Mouse (Mus musculus) forelimb bud, embryonic 11.5 days (tissue): ENCODE data around the gene Pxt1.
"Not testable (repeated sequence)": the region's sequence is repeated elsewhere in the genome, so short reads cannot be mapped to it uniquely, and the experiment has no call there.

Experiments
- DNase-seq: peaks from one replicate; pipeline ENCODE4 v3.0.0-alpha.2; 2012; ENCODE audit warnings: low read depth, low spot score

Pxt1 gene

GRCm38 (mm10) chr17:28943740-28944139, at the start of gene Pxt1:
Gene Pxt1 (minus strand): TSS chr17:28943840.
- DNase-seq = no peak

DNA sequence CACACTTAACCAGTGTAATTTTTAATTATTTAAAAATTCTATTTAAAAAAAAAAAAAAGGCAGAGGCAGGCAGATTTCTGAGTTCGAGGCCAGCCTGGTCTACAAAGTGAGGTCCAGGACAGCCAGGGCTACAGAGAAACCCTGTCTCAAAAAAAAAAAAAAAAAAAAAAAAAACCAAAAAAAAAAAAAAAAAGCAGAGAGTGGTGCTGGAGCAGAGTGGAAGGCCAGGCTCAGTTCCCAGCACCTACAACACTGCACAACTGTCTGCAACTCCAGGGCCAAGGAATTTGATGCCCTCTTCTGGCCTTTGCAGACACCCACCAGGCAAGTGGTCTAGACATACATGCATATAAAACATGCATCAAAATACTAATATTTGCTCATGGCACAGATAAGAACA, 49.4 kb upstream of the Pxt1 start:
- DNase-seq = not testable (repeated sequence)

GRCm38 (mm10) chr17:28992105-28992504, 48.5 kb upstream of the Pxt1 start:
- DNase-seq = no peak

DNA sequence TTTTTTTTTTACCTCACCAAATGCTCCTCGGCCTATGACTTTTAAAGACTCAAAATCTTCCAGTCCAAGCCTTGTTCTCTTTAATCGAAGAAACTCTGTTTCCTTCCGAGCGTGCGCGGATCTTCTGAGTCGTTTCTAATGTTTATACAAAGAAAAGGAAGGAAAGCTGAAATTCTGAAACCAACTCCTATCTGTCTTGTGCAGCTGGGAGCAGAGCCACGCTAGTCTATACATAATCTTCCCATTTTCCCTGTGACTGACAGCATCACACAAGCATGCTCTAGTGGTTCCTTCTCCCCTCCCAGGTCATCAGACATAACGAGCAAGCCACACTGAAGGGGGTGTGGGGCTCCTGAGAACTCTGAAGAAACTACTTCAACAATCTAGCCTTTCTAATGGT, 47.6 kb upstream of the Pxt1 start:
- DNase-seq = no peak

DNA sequence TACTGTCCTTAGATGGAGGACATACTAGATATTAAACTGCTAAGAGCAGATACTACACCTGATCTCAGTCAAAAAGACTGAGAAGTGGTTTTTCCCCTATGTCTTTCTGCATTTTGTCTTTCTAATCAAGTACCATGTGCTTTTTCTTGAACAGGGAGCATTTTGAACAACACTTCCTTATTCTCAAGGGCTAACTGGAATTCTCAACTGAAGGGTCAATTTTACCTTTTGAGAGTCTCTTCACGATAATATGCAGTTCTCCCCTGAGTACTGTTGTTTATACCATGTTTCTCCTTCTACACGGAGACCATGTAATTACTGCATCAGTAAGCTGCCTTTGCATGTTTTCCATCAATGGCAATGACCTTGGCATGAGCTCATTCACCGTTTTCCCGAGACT, 46.4 kb upstream of the Pxt1 start:
- no peak for DNase-seq

GRCm38 (mm10) chr17:28988996-28989395, 45.4 kb upstream of the Pxt1 start:
- DNase-seq = no peak

- DNase-seq = no peak
Measured at GRCm38 (mm10) chr17:28988291-28988690, 44.7 kb upstream of the Pxt1 start.

DNA sequence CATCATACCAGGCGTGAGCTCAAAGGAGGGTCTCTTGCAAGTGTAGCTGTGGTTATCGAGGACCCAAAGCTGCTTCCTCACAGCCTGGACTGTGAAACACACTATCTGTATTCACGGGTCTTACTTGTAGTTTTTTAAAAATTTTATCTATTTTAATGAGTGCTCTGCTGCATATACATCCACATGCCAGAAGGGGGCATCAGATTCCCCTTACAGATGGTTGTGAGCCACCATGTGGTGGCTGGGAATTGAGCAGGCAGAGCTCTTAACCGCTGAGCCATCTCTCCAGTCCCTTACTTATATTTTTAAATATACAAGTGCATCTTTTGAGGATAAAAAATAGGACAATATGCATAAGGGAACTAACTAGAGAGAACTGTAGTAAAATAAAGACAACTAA, 44.1 kb upstream of the Pxt1 start:
- DNase-seq = peak; percentile 53

DNA sequence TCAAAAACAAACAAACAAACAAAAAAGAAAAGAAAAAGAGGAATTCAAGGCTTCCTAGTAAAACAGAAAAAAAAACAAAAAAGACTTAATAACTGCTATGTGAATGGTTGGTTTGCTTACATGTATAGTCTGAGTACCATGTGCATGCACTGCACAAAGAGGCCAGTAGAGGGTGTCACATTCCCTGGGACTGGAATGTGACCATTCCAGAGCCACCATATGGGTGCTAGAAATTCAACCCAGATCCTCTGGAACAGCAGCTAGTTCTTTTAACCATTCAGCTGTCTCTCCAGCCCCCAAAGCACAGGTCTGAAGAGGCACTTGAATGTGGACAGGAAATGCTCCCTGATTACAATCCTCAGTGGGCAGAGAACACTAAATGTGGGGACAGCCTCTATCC, 43.2 kb upstream of the Pxt1 start:
- peak; percentile 47 for DNase-seq

DNA sequence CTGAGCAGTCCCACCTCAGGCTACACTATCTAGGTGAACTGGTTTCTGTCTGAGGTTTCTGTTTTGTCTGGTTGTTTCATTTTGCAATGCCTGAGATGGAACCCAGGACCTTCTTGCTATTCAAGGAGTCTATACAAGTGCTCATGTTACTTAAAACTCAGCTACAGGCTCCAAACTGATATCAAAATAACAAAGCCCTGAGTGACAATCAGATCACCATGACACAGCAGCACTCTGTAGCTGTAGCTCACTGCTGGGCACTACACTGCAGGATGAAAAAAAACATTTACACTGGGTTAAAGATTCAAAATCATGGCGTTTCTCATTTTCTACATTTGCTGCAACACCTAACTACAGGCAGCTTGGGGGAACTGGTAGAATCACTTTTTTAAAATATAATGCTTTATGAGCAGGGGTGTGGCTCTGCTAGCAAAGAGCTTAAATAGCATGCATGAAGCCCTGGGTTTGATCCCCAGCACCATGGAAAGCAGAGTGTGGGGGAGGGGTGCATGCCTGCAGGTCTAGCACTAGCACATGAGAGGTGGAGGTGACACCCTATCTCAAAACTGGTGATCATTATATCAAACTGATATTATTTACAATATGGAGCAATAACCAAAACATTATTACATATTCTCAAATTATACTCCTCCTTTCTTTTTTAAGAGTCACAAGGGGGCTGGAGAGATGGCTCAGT, 41.2 kb upstream of the Pxt1 start:
- DNase-seq = no peak

DNA sequence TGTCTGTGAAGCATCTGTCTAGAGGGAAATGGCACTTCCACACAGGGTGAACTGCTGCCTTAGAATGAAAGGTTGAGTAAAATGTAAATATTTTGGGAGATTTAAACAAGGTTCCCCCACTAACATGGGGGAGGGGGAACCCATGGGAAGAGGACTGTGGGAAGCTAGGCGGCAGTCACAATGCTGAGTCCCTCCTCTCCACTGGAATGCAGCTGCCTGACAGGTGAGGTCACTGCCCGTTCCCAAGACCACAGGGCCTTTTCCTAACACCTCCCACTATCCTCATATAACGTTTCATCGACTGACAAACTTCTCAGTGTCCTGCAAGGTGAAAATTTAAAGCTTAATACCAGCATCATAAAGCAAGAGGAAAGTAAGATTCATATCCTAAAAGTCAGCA, 39.0 kb upstream of the Pxt1 start:
- DNase-seq = no peak

DNA sequence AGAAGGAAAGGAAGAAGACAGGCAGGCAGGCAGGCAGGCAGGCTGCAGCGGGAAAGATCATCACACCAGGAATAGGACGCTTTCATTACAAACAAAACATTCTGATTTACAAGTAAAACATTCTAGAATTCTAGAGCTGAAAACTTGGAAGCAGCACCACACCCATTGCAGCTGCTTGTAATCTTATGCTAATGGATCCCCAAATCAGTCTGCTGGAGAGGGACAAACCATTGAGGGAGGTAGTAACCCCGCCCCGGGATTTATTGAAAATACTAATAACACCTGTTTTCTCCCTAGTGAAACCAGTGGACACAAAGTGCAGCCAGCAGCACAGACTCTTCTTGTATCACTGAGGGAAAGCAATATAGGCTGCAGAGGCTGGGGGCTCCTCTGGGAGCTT, 37.4 kb upstream of the Pxt1 start:
- DNase-seq = no peak

DNA sequence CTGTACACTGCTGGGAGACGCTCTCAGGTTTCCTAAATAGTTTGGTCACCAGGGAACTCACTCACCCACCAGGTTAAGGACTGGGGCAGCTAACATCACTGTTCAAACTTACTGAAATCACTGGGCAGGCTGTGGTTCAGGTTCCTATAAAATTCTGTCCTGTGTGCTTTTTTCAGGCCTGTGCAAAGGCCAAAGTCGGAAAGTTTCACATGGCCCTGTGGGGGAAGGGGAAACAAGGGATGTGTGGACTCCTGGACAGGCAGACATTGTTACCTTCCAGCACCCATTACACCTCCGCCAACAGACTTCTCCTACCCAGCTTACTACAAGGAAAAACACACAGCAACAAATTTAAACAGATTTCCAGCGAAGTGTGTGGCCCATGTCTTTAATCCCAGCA, 35.5 kb upstream of the Pxt1 start:
- DNase-seq = no peak

GRCm38 (mm10) chr17:28970122-28970521, 26.5 kb upstream of the Pxt1 start:
- no peak for DNase-seq

- no peak for DNase-seq
Measured at GRCm38 (mm10) chr17:28967021-28967610, 23.5 kb upstream of the Pxt1 start.

- no peak for DNase-seq
Measured at GRCm38 (mm10) chr17:28961596-28961995, 18.0 kb upstream of the Pxt1 start.

DNA sequence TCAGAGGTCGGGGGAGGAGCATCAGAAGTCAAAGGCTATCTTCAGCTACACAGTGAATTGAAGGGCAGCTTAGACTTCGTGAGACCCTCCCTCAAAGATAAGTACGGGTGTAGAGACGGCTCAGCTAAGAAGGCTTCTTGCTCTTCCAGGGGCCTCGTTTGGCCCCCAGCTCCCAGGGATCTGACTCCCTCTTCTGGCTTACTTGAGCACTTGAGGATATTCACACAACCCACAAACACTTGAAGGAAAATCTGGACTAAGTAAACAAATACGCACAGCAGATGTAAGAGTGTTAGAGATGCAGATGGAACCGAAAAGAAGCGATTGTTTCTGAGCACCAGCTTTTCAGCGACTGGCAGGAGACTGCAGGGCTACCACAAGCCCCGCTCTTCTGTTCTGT, 17.0 kb upstream of the Pxt1 start:
- DNase-seq = no peak

- no peak for DNase-seq
Measured at GRCm38 (mm10) chr17:28954416-28954815, 10.8 kb upstream of the Pxt1 start.

DNA sequence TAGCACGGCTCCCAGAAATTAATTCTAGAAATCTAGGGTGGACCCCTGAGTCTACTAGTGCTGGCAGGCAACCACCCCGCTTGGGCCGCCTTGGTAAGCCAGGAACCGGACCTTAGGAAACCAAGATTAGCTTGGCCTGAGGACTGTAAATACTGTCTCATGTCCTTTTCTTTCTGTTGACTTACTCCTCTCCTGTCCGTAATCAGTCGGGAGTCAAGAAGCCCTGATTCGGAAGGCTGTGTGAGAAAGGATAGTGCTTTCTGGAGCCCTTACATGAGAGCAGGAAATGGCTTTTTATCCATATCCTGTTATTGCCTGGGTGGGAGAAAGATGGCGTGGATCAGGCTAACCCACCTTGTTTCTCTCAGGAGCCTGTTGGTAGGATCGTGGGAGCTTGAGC, 9.6 kb upstream of the Pxt1 start:
- DNase-seq = peak; percentile 9

DNA sequence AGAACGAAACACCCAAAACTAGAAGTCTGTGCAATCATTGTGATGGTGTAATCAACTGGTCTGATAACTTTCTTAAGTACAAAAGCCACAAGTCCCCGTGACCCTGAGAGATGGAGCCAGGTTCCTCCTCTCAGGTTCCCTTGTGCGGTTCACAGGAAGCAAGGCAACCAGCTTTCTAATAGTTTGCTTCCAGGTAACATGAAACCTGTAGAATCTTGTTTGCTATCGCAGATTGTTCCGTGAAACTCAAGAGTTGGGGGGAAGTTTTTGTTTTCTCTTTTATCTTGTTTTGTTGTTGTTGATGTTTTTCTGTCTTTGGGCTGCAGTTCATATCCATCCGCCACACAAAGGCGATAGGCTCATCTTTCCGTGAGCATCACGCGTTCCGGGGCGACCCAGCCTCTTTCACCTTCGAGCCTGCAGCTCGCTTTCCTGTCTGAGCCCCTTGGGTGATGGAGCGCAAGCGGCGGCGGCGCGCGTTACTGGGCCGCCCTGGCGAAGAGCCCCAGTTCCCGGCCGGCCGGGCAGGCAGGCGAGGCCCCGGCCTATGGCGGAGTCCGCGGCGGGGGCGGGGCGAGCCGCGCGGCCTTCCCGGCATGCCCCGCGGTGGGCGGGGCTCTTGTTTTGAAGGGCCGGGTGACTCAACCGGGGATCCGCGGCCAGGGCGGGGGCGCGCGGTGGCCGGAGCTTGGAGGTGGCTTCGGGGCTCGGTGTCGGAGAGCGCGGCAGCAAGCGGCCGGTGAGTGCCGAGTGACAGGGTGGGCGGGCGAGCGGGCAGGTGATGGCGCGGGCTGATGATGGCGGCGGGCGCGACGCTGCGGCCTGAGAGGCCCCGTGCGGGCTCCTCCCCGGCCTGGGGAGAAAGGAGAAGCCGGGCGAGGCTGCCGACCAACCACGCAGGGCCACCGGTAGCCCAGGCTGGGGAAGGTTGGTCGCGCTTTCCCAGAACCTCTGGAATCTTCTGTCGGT, 8.5 kb upstream of the Pxt1 start, which contains the start of gene Kctd20:
Gene Kctd20 (plus strand): TSS at position 120 of the 969 bp plus-strand sequence.
- peak; percentile 85 for DNase-seq

DNA sequence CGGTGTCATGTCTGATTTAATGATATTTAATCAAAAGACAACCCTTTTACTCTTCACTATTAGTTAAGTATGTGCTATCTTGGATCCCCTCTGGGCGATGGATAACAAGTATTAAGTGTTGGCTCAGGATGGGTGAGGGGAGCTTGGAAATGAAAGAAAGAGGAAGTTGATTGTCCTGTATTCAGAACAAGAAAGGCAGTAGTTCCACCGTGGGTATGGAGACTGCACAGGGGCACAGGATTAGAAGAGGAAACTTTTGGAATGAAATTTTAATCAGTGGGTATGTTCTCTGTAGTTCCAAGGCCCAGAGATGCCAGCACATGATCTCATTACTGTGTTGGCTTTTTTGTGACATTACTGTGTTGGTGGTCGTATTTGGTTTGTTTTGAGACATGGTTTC, 7.1 kb upstream of the Pxt1 start:
- DNase-seq = no peak

DNA sequence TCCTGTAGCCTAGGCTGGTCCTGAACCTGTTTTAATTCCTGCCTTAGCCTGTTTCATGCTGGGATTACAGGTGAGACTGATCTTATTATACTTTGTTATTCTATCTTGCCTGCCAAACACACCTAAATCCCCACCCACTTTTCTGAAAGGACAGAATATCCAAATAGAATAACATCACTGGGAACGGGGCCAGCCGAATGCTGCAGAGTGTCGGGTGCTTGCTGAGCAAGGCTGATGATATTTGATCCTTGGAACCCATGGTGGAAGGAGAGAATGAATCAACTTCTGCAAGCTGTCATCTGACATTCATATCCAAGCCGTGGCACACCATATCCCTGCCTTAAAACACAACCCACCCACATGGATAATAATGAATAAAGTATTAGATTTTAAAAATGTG, 5.0 kb upstream of the Pxt1 start:
- no peak for DNase-seq
